Mouse (Mus musculus): ENCODE results near the gene Rab3a. TPM values are rescaled to one million over a fixed set of nuclear protein-coding genes. Genes with fewer than 3 reads are reported as not detected.

Gene Rab3a
- polyA plus RNA-seq (2017; shearing (Covaris generic)), result 17.6 TPM

GRCm38 (mm10) chr8:70754043-70754870, at the start of gene Rab3a:
Gene Rab3a (plus strand): TSS chr8:70754679.

GRCm38 (mm10) chr8:70718297-70718696, 36.2 kb upstream of the Rab3a start, which contains the start of gene Gm3336:
Gene Gm3336 (plus strand): TSS chr8:70718543.

GRCm38 (mm10) chr8:70723486-70724210, 30.8 kb upstream of the Rab3a start, which contains the start of gene Pde4c:
Gene Pde4c (plus strand): TSS chr8:70723720.

GRCm38 (mm10) chr8:70760775-70761406, 6.4 kb downstream of the Rab3a start, which contains the start of gene Mpv17l2:
Gene Mpv17l2 (minus strand): TSS chr8:70760946.

GRCm38 (mm10) chr8:70776496-70777444, 22.3 kb downstream of the Rab3a start, which contains the start of gene Pik3r2:
Gene Pik3r2 (minus strand): TSS chr8:70776713.

GRCm38 (mm10) chr8:70804481-70805206, 50.2 kb downstream of the Rab3a start, which contains the start of gene Mast3:
Gene Mast3 (minus strand): TSS chr8:70805054.

GRCm38 (mm10) chr8:70808239-70808638, 53.8 kb downstream of the Rab3a start, which contains the start of gene Il12rb1:
Gene Il12rb1 (plus strand): TSS chr8:70808449.

Other genes with a start within 250 kb of the Rab3a start
- gene Rex1bd, start 247.9 kb upstream of the Rab3a start, polyA plus RNA-seq (2017; shearing (Covaris generic)), result 110 TPM
- 1,044 TPM for gene Uba52, start 243.9 kb upstream of the Rab3a start, polyA plus RNA-seq (2017; shearing (Covaris generic))
- gene Fkbp8, start 227.0 kb upstream of the Rab3a start, polyA plus RNA-seq (2017; shearing (Covaris generic)), result 450 TPM
- 84.7 TPM for gene Kxd1, start 226.7 kb upstream of the Rab3a start, polyA plus RNA-seq (2017; shearing (Covaris generic))
- gene Ell, start 215.2 kb upstream of the Rab3a start, polyA plus RNA-seq (2017; shearing (Covaris generic)), result 43.3 TPM
- 98.4 TPM for gene Isyna1, start 160.3 kb upstream of the Rab3a start, polyA plus RNA-seq (2017; shearing (Covaris generic))
- 34.8 TPM for gene Ssbp4, start 145.8 kb upstream of the Rab3a start, polyA plus RNA-seq (2017; shearing (Covaris generic))
- gene Lrrc25, start 138.5 kb upstream of the Rab3a start, polyA plus RNA-seq (2017; shearing (Covaris generic)), result 0.40 TPM
- not detected for gene Gdf15, start 122.2 kb upstream of the Rab3a start, polyA plus RNA-seq (2017; shearing (Covaris generic))
- gene Pgpep1, start 94.3 kb upstream of the Rab3a start, polyA plus RNA-seq (2017; shearing (Covaris generic)), result 6.1 TPM
- gene Lsm4, start 81.4 kb upstream of the Rab3a start, polyA plus RNA-seq (2017; shearing (Covaris generic)), result 330 TPM
- 22.8 TPM for gene Jund, start 55.7 kb upstream of the Rab3a start, polyA plus RNA-seq (2017; shearing (Covaris generic))
- 0.09 TPM for gene Iqcn, start 51.2 kb upstream of the Rab3a start, polyA plus RNA-seq (2017; shearing (Covaris generic))
- not detected for gene Gm3336, start 36.1 kb upstream of the Rab3a start, polyA plus RNA-seq (2017; shearing (Covaris generic))
- 0.85 TPM for gene Pde4c, start 31.0 kb upstream of the Rab3a start, polyA plus RNA-seq (2017; shearing (Covaris generic))
- 19.0 TPM for gene Mpv17l2, start 6.3 kb downstream of the Rab3a start, polyA plus RNA-seq (2017; shearing (Covaris generic))
- 31.0 TPM for gene Pik3r2, start 22.0 kb downstream of the Rab3a start, polyA plus RNA-seq (2017; shearing (Covaris generic))
- gene Mast3, start 50.4 kb downstream of the Rab3a start, polyA plus RNA-seq (2017; shearing (Covaris generic)), result 80.7 TPM
- gene Il12rb1, start 53.8 kb downstream of the Rab3a start, polyA plus RNA-seq (2017; shearing (Covaris generic)), result 64.8 TPM
- 3.1 TPM for gene Arrdc2, start 85.0 kb downstream of the Rab3a start, polyA plus RNA-seq (2017; shearing (Covaris generic))
- not detected for gene Kcnn1, start 108.6 kb downstream of the Rab3a start, polyA plus RNA-seq (2017; shearing (Covaris generic))
- gene Ccdc124, start 119.3 kb downstream of the Rab3a start, polyA plus RNA-seq (2017; shearing (Covaris generic)), result 83.0 TPM
- gene Slc5a5, start 138.1 kb downstream of the Rab3a start, polyA plus RNA-seq (2017; shearing (Covaris generic)), result not detected
- gene Rpl18a, start 142.7 kb downstream of the Rab3a start, polyA plus RNA-seq (2017; shearing (Covaris generic)), result 6,058 TPM
- 57.2 TPM for gene Map1s, start 151.3 kb downstream of the Rab3a start, polyA plus RNA-seq (2017; shearing (Covaris generic))

All from inflammation-experienced regulatory T-cells, adult 16 weeks (primary cell).